Mouse (Mus musculus) mouse embryonic stem cell (cell line): Measurements from ENCODE around the gene Litaf.

Experiments used
- in situ Hi-C, 2 experiments: fragments of 300-500 bp; cut with MboI; formaldehyde crosslinking; loops; 1 replicate in 1 of 2; 3 replicates in 1 of 2; pipeline ENCODE4 v1.14.3; 2019 to 2020; ENCODE audit warnings: low sequenced_read_pairs in 2 of 2, low pct_unique_long_range_greater_than_20kb in 1 of 2, mixed read lengths in 1 of 2; ENCODE audit not compliant: unreplicated experiment in 1 of 2

Litaf gene

DNA sequence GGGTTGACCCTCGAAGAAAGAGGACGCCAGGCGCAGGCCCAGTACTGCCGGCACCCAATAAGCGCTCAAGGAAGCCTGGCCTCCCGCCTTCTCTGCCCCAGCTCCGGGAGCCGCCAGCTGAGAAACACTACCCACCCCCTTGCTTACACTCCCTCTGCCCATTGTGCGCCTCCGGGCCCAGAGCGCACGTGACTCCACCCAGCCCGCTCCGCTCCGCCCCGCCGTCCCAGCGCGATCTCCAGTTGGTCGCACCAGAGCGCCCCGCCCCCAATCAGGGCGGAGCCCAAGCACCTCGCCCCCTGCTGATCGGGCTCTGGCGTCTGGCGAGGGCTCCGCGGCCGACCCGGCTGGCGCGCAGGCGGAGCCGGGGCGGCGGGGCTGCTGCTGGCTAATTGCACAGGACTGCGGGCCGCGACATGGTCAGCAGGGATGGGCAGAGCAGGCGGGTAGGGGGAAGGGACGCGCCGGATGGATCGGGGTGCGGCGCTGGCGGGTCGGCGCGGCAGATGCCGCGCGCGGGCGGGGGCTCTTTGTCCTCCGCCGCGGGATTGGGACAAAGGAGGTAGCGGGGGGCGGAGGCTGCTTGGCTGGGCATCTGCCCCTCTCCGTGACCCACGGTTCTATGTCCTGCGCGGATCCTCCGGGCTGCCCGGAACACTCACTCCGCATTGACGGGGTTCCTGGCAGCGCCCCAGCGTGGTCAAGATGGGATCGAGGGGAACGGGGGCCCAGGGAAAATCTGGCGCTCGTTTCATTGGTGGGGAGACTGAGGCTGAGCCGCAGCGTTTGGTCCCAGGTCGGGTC, at the start of gene Litaf:
Gene Litaf (minus strand): TSS at position 129 of the 804 bp plus-strand sequence.
- in situ Hi-C loops = no loop called here

DNA sequence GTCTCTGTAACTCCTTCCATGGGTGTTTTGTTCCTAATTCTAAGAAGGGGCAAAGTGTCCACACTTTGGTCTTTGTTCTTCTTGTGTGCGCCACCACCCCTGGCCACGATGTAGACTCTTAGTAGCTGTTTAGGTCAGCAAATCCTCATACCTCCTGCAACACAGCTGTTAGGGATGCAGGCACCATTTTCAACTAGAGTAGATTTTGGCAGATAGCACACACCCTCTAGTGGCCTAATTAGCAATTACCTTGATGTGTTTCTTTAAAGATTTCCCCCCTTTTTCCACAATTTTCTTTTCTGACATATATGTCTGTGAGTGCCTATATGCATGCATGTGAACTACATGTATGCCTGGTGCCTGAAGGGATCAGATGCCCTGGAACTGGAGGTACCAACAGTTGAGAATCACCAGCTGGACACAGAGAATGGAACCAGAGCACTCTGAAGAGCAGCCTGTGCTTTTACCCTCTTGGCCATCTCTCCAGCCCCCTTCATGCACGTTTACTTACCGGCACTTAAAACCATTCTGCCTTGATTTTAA, 43.3 kb upstream of the Litaf start:
- in situ Hi-C loops = no loop called here

DNA sequence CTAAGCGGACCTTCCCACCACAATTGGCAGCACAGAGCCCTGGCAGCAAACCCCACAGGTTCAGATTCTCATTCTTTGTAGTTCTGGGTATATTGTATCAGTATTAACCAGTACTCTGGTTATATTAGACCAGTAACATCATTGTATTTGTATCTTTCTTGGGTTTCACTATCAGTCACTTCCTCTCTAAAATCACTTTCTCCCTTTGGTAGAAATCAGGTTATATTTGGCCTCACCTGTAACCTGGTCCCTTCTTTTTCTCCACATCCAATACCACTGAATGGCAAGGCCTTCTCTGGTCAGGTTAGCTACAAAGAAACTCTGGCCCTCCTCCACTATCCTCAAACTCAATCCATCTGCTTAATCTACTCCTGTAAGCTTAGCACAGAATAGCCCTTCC, 38.9 kb upstream of the Litaf start:
- in situ Hi-C loops = no loop called here

DNA sequence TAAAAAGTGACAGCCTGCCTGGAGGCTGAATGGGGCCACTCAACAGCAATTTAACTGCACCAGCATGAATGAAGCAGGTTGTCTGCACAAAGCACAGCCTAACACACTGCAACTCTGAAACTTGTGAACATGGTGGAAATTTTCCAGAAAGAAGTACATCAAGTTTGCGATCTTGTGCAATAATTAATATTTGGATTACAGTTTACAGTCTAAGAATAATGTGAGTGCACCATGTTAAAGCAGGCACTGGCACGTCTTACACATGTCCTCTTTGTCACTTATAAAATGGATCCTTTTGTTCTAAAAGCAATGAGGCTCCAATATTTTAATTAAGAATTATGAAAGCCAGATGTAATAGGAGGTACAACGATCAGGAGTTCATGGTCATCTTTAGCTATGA, 31.3 kb upstream of the Litaf start:
- in situ Hi-C loops = no loop called here

DNA sequence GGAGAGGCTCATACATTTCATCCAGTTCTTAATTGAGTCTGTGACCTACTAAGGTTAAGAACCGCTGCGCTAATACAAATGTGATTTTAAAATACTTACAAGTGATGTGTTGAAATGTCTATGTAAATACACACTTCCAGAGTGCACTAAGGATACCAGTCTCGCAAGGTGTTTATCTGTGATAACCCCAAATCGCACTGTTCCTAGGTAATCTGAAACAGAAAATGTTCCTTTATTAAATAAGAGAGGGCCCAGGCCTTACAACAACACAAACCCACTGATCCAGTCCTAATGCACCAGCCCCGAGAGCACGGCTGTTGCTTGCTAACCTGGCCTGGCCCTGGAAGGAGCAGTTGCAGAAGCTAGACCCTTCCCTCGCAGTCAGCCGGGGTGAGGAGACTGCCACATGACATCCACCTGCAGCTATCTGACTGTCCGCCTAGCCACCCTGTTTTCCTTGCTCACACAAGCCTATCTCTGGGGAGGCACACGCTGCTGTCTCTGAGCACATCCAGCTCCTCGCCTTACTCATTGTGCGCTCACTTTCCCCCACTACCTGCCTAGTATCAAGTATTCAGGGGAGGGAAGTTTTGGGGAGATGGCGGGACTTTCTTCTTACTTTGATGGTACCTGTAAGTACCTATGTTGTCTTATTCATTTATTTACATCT, 27.9 kb upstream of the Litaf start:
- in situ Hi-C loops = no loop called here

DNA sequence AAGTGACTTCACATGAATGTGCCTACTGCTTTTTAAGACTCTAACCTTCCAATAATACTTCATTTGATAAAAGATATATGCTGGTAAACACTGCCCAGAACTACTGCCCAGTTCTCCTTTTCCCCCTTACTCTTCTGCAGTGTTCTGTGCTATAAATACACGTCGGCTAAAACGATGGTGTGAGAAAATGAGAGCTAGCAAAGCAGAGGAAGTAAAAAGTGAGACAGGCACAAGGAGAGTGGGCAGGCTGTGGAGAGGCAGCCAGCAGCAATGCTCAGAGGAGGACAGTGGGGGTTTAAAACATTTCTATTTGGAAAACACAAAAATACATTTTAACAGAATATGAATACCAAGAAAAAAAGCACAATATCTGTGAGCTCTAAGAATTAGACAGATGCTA, 26.6 kb upstream of the Litaf start:
- in situ Hi-C loops = no loop called here

DNA sequence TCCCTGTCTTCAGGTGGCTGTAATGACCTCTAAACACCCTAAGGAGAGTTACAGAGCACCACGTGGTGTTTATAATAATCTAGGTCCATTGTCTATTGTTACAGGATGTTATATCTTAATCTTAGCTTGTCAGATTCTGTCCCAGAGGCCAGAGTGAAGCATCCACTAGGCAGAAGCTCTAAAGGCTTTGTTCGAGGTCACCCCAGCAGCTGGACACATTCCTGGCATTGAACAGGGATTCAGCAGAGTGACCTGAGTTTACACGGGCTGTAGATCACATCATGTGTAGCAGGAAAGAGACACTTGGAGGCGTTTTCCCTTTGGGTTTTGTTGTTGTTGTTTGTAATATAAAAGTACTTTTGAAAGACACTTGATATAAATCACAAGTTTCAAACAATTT, 26.1 kb upstream of the Litaf start:
- in situ Hi-C loops = no loop called here

DNA sequence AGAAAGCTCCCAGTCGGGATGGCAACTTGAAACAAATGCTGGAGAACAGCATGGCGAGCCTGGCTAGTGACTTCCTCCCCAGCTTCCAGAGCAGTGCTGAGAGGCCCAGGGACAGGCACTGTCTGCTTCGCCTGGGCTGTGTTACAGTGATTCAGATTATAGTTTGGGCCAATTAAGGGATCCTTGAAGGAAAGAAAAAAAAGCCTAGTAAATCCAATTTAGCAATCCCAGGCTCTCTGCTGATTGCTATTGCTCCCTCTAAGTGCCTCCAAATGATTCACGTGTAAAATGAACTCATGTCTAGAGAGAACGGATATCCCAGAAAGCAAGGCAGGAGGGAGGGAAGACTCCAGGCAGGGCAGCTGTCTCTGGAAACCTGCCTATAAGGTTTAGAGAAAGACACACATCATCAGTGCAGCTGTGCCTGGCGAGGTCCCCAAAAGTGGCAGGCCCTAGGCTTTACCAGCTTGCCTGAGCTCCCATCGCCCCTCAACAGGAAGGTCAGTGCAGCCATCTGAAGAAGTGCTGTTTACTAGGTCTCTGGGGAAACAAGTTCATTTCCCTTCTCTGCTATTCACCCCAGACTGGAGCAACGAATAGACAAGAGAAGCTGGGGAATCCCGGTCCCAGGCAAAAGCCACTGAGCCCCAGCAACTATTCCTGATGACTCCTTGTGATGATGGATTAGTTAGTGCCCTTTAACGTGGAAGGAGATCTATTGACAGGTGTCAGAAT, 25.0 kb upstream of the Litaf start:
- in situ Hi-C loops = no loop called here

DNA sequence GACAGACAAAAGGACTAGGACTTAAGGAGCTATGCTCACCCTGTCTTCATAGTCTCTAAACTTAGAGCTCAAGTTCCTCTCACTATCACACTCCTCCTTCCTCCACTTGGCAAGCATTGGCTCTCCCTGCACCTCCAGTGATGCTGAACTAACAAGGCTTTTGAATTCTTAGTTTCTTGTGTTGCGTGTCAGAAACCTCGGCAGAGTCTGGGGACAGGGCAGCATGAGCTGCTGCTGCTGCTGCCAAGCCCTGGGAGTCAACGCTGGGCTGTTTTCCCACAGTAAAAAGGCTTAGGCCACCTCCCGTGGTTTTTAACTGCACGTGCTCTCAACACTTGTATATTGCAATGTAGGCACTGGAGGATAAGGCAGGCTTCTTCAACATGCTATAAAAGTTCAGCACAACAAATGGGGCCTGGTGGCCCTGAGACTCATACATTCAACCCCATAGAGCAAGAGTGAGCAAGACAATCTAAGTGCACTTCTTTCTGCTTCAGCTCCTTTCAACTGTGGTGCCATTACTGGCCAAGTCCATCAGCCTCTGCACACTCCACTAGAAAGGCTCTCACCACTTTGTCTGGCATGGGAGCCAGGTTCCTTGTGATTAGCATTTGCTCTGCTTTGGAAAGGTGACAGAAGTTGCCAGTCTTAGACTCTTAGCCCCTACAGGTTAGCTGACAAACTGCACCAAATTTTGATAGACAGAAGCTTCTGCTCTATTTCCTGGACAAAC, 21.1 kb upstream of the Litaf start:
- in situ Hi-C loops = no loop called here

DNA sequence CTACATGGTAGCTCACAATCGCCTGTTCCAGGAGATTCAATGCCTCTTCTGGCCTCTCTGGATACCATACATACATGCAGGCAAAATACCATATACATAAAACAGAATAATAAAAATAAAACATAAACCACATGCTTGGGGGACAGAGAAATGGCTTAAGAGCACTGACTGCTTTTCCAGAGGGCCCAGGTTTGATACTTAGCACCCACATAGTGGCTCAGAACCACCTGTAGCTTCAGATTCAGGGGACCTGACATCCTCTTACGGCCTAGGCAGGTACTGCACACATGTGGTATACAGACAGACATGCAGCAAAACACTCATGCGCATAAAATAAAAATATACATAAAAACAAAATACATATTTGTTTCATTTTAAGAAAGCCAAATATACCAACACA, 20.3 kb upstream of the Litaf start:
- in situ Hi-C loops = no loop called here

DNA sequence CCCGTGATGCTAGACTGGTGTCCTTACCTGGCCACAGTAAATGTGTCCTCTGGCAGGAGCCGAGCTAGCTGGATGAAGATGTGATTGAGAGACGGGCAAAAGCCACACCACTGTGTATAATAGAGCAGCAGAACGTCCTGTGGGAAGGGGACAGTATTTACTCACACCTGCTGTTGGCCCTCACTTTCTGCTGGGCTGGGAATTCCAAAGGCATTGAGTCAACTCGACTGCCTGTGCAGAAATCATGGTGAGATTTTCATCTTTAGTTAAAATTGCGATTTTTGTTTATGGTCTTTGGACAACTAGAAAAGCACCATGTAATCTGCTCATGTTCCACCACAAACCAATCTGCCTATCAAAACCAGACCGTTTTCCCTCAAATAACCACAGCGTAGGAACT, 18.2 kb upstream of the Litaf start:
- in situ Hi-C loops = no loop called here

DNA sequence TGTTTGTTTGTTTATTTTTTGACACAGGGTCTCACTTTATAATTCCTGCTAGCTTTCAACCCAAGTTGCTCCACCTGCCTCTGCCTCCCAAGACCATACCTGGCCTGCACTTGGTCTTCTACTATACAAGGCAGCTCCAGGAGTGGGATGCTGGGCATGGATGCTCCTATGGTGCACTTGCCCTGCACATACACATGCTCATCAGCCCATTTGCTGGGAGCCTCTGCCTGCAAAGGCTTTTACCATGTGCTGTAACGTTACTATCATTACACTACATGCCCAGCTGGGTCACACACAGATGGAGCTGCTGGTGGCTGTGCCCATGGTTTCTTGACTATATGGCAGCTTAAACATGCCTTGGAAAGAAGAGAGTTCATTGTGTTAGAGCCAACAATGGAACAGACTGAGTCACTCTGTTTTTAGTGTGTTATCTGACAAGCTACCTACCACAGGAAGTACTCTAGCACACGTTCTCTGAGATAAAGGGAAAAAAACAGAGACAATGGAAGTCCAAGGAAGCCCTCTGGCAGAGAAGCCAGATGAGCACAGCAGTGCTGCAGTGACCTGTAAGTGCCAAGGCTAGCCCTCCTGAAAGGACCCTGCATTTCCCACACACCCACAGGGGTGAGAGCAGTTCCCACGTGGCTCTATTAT, 12.4 kb upstream of the Litaf start:
- in situ Hi-C loops = no loop called here

DNA sequence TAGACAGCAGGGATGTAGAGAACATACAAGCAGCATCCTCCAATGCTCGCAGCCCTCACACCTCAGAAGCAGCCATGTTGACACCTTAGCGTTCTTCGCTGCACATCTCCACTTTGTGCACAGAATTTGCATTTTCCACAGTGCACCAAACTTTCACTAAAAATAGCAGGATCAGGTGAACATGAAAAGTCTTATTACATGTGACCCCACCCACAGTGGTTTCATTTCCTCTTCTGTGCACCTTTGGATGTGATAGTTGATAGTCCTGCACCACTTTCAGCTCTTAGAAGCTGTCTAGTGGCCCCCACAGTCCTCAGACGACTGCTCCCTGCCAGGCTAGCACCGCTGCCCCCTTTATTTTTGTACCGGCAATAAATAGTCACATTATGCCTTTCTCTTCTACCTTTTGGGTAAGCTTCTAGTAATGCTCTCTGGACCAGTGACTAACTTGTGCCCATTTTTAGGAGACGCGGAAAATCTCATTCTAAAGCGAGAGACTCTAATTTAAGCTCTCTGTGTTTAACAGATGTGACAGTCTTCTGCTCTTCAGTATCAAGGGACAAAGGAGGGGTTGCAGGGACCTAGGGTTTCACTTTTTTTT, 11.7 kb upstream of the Litaf start:
- in situ Hi-C loops = no loop called here

DNA sequence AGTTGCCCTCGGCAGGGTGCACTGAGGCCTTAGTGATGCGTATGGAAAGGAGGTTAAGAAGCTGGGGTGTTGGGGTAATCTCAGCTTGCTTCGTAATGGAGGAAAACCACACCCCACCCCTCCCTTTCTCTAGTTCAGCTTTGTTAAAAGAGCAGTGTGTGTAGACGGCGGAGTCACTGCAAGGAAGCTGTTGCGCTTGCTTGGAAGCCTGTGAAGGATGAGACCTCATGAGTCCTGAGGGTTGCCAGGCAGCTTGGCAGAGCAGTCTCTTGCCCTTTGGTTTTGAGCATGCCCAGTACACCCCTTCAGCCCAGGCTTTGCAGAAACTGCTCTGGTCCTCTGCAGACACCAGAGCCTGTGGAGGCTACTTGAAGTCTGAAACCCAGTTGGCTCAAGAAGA, 7.1 kb upstream of the Litaf start:
- in situ Hi-C loops = no loop called here

DNA sequence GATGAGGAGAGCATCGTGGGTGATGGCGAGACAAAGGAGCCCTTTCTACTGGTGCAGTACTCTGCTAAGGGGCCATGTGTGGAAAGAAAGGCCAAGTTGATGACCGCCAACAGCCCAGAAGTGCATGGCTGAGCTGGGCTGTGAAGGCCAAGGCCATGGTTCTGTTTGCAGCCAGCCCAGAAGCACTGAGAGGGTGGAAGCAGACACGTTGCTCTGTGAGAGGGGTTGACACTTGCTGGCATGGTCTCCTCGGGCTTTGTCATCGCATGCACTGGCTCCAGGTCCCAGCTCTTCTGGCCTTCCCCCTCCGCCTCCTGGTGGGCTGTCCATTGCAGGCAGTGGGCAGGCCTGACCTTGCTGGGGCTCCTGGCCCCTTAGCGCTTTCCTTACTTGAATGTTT, 6.5 kb upstream of the Litaf start:
- in situ Hi-C loops = no loop called here

DNA sequence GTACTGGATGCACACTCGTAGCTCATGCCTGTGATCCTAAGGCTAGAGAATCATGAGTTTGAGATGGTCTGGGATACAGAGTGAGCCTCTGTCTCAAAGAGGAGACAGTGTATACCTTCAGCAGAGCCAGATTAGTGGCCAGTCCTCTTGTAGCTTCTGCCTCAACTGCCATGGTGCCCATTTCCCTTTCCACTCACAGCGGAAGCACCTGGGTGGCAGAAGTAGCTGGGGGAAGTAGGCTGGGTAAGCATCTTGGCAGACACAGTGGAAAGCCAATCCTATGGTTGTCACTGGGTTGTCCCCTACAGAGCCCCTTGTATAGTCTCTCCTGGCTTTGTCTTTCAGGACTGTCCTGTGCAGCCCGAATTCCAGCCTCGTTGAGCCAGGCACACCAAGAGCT, 5.9 kb upstream of the Litaf start:
- in situ Hi-C loops = no loop called here

DNA sequence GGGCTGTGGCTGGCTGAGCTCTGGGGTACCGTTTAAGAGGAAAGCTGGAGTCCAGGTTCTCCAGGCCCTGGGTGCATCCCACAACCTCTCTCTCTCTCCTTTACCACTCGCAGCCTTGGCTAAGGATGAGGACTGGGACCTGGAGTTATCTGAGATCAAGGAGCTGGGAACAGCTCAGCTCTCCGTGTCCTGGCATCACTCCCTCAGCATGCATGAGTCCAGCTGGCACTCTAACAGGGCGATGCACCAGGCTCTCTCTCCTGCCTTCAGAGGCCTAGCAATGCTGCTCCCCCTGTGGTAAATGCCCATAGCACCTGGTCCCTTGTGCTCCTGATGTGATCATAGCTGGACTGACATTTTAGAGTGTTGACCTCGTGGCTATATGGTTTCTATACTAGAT, 5.2 kb upstream of the Litaf start:
- in situ Hi-C loops = no loop called here
